Mouse (Mus musculus): Measurements from ENCODE around the gene Vmo1. TPM values are rescaled to one million over a fixed set of nuclear protein-coding genes. Genes with fewer than 3 reads are reported as not detected.

Vmo1 gene
- total RNA-seq (2014; rRNA removed), result not detected in 2 replicates
- polyA plus RNA-seq (2015; fragmentation: Nextera tagmentation; extraction: Ambion mirVana), result 0.24 TPM in 1 of 2 replicates, not detected in the other

DNA sequence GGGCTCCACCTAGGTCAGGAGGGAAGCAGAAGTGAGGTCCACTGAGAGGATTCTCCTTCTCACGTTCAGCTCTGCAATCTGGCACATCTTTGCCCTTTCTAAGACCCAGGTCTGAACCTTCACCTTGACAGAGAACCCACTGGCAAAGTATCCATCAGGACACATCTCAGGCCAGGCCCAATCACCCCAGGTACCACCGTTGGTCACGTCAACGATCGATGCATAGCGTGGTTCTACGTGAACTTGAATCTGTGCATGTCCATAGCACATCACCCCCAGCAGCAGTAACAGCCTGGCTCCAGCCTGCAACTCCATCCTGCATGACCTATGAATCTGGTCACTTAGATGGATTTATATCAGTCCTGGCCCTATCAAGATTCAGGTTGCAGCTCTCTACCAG, at the start of gene Vmo1:
Gene Vmo1 (minus strand): TSS at position 329 of the 400 bp plus-strand sequence.
- DNase-seq (no peak), ATAC-seq (no peak)
- Histone ChIP-seq H3K4me1 (ENCODE audit: insufficient read depth) (no peaks in the 10 kb centered on the region), H3K4me3 (ENCODE audit: low read depth, low read length) (no peak within 1 kb of the TSS), H3K9ac (no peak within 1 kb of the TSS), H3K4me2 (ENCODE audit: low read depth) (no peak within 1 kb of the TSS), H3K27me3 (ENCODE audit: insufficient read depth, low read length) (no peaks in the 10 kb centered on the region), H3K9me3 (ENCODE audit: low read length) (no peaks in the 10 kb centered on the region), H3K27ac (ENCODE audit: low read depth, low read length) (no peak within 1 kb of the TSS), H3K36me3 (ENCODE audit: insufficient read depth) (no peaks in the 10 kb centered on the region)
- 90% methylated on average over 7 of the region's 7 CpGs for WGBS
- no peak for TF ChIP-seq CTCF (IDR thresholded peaks at IDR 0.05; ENCODE audit: low read depth)

DNA sequence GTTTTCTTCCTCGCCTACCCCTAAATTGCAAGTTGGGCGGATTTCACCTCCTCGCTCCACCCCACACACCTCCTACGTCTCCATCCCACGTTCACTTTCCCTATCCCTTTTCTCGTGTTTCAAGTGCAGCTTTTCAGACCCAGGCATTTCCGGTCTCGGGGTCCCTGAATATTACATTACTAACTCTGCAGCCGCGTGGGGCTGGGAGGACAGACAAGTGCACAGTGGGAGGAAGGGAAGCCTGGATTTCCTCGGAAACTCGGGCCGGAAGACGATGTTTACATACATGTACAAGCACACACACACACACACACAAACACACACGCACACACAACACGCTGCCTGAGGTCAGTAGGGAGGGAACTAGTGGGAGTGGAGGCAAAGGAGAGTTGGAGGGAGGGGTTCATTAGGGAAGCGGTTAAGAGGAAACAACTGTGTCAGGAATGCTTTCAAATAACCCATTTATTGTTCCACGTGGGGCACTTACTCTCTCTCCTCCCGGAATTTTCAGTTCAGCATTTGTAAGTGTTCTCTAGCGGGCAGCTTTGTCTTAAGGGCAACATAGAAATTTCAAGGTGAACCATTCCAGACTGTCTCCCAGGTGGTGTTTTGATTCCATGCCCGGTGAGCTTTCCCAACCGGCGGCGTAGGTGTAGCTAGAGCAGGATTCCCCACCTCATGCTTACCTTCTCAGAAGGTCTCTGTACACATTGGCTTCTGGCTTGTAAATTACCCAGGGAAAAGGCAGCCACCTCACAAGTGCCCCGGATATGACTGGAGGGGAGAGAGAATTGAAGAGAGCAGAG, 49.3 kb upstream of the Vmo1 start:
- no peaks in the 10 kb centered on the region for H3K27me3 ChIP-seq (ENCODE audit: insufficient read depth, low read length)
- no peak for ATAC-seq
- H3K4me2 ChIP-seq (ENCODE audit: low read depth), result peak overlapping the region; percentile 85
- peak overlapping the region; percentile 92 for H3K9ac ChIP-seq
- H3K27ac ChIP-seq (ENCODE audit: low read depth, low read length), result no peak overlapping the region
- 0 out of 2 replicates have a peak, but pooled peaks cover 3% of the 10 kb centered on the region for H3K36me3 ChIP-seq (ENCODE audit: insufficient read depth)
- H3K4me1 ChIP-seq (ENCODE audit: insufficient read depth), result peaks cover 20% of the 10 kb centered on the region; the same call in 1 of the 2 replicates
- DNase-seq, result peak; percentile 38
- peak overlapping the region; percentile 98 for H3K4me3 ChIP-seq (ENCODE audit: low read depth, low read length)
- no peaks in the 10 kb centered on the region for H3K9me3 ChIP-seq (ENCODE audit: low read length)
- TF ChIP-seq CTCF (IDR thresholded peaks at IDR 0.05; ENCODE audit: low read depth), result no peak
- 1% methylated on average over 25 of the region's 25 CpGs for WGBS

DNA sequence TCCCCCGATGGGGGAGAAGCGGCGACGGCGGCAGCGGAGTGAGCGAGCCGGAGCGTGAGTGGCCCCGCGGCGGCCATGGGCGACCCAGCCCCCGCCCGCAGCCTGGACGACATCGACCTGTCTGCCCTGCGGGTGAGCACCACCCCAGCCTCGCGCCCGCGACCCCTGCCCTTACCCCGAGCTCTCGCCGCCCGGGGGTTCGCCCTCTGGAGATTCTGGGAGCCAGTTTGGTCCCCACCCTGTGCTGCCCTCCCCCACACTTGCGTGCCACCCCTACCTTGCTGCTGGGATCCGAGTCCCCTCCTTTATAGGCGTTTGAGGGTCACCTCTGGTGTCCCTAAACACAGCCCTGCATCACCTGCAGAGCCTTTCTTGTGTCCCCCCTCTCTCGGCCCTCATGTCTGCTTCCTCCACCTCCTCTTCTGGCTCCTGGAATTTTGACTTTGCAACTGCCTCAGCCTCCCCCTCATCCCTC, 48.6 kb upstream of the Vmo1 start:
- ATAC-seq, result peak; percentile 10
- Histone ChIP-seq H3K27ac (ENCODE audit: low read depth, low read length) (peak overlapping the region; percentile 77), H3K4me3 (ENCODE audit: low read depth, low read length) (peak overlapping the region; percentile 98), H3K4me2 (ENCODE audit: low read depth) (peak overlapping the region; percentile 85), H3K27me3 (ENCODE audit: insufficient read depth, low read length) (no peaks in the 10 kb centered on the region), H3K9me3 (ENCODE audit: low read length) (no peaks in the 10 kb centered on the region), H3K36me3 (ENCODE audit: insufficient read depth) (0 out of 2 replicates have a peak, but pooled peaks cover 3% of the 10 kb centered on the region), H3K4me1 (ENCODE audit: insufficient read depth) (peaks cover 20% of the 10 kb centered on the region; the same call in 1 of the 2 replicates), H3K9ac (peak overlapping the region; percentile 92)
- no peak for TF ChIP-seq CTCF (IDR thresholded peaks at IDR 0.05; ENCODE audit: low read depth)
- DNase-seq, result no peak
- 0% methylated on average over 29 of the region's 31 CpGs for WGBS

DNA sequence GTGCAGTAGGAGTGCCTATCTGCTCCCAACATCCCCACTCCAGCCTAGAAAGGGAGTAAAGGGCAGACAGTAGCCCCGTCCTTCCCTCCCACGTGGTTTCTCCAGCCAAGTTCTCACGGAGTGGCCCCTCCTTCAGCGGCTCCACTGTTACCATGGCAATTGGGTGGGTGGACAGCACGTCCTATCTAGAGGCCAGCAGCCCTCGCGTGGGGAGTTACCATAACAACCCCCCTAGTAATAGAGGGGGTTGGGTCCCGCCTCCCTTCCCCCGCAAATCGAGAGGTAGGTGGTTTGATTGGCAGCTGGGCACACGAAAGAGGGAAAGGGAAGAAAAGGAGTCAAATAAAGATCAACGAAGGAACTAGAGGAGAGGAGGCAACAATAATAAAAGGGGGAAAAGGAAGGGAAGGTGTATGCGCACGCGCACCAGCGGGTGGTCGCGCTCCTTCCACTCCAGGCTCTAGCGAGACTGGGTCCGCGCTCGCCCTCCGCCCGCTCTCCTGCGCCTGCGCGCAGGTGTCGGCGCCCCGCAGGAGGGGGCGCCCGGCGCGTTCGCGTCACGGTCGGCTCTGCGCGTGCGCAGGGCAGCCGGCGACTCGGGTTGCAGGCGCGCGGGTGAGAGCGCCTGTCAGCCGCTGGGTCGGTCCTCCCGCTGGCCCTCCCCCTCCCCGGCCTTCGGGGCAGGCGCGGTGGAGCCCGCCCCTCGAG, 48.0 kb upstream of the Vmo1 start, which contains the start of gene Mink1:
Gene Mink1 (plus strand): TSS at position 595 of the 708 bp plus-strand sequence.
- no peaks in the 10 kb centered on the region for H3K9me3 ChIP-seq (ENCODE audit: low read length)
- H3K4me2 ChIP-seq (ENCODE audit: low read depth), result peak within 1 kb of the TSS; percentile 85
- H3K27me3 ChIP-seq (ENCODE audit: insufficient read depth, low read length), result no peaks in the 10 kb centered on the region
- peak within 1 kb of the TSS; percentile 92 for H3K9ac ChIP-seq
- H3K27ac ChIP-seq (ENCODE audit: low read depth, low read length), result peak within 1 kb of the TSS; percentile 77
- H3K36me3 ChIP-seq (ENCODE audit: insufficient read depth), result 0 out of 2 replicates have a peak, but pooled peaks cover 3% of the 10 kb centered on the region
- peak; percentile 97 for DNase-seq
- peak; percentile 93 for ATAC-seq
- TF ChIP-seq CTCF (IDR thresholded peaks at IDR 0.05; ENCODE audit: low read depth), result no peak; the same call in 1 of the 2 replicates
- peaks cover 20% of the 10 kb centered on the region; the same call in 1 of the 2 replicates for H3K4me1 ChIP-seq (ENCODE audit: insufficient read depth)
- WGBS, result under 1% methylated on average over 51 of the region's 57 CpGs
- H3K4me3 ChIP-seq (ENCODE audit: low read depth, low read length), result peak within 1 kb of the TSS; percentile 98

DNA sequence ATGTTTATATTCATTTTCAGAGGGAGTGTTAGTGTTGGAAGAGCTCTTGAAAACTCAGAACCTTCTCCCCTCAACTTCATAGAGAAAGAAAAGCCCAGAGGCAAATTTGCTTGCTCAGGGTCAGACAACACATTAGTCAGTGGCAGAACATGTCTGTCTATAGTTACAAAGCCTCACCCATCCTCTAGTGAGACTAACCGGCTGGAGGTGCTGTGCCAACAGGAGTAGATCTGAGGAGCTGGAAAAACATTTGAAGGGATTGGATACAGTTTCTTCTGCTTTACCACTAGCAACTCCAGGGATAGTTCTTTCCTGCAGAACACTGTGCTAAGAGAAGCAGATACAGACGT, 47.5 kb upstream of the Vmo1 start:
- H3K9me3 ChIP-seq (ENCODE audit: low read length), result no peaks in the 10 kb centered on the region
- H3K36me3 ChIP-seq (ENCODE audit: insufficient read depth), result 0 out of 2 replicates have a peak, but pooled peaks cover under 1% of the 10 kb centered on the region
- peak overlapping the region; percentile 98 for H3K4me3 ChIP-seq (ENCODE audit: low read depth, low read length)
- no peak; the same call in 1 of the 2 replicates for TF ChIP-seq CTCF (IDR thresholded peaks at IDR 0.05; ENCODE audit: low read depth)
- peak overlapping the region; percentile 85 for H3K4me2 ChIP-seq (ENCODE audit: low read depth)
- H3K9ac ChIP-seq, result peak overlapping the region; percentile 92
- 2% methylated on average over 2 of the region's 2 CpGs for WGBS
- peaks cover 20% of the 10 kb centered on the region; the same call in 1 of the 2 replicates for H3K4me1 ChIP-seq (ENCODE audit: insufficient read depth)
- DNase-seq (no peak), ATAC-seq (no peak)
- no peaks in the 10 kb centered on the region for H3K27me3 ChIP-seq (ENCODE audit: insufficient read depth, low read length)
- H3K27ac ChIP-seq (ENCODE audit: low read depth, low read length), result peak overlapping the region; percentile 77

DNA sequence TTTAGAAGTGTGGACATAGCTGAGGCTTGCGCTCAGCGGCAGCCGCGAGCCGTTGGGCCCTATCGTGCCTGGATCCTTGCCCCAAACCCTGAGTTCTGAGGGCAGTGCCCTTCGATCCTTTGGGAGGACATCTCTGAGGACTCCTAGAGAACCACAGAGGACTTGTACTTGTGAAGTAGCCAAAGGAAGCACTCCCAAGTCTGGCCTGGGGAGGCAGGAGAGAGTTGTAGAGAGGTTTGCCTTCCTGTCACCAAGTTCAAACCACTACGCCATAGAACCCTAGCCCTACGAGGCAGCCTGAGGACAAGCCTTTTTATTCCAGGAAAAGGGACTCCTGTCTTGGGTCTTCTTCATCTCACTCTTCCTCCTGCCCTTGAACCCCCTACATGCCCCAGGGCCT, 43.1 kb upstream of the Vmo1 start:
- WGBS, result 90% methylated on average over 9 of the region's 9 CpGs
- no peak for DNase-seq
- no peak overlapping the region for H3K9ac ChIP-seq
- no peaks in the 10 kb centered on the region for H3K9me3 ChIP-seq (ENCODE audit: low read length)
- no peak for ATAC-seq
- no peak for TF ChIP-seq CTCF (IDR thresholded peaks at IDR 0.05; ENCODE audit: low read depth)
- no peak overlapping the region for H3K4me3 ChIP-seq (ENCODE audit: low read depth, low read length)
- no peak overlapping the region for H3K27ac ChIP-seq (ENCODE audit: low read depth, low read length)
- H3K4me2 ChIP-seq (ENCODE audit: low read depth), result no peak overlapping the region
- no peaks in the 10 kb centered on the region for H3K4me1 ChIP-seq (ENCODE audit: insufficient read depth)
- no peaks in the 10 kb centered on the region for H3K36me3 ChIP-seq (ENCODE audit: insufficient read depth)
- no peaks in the 10 kb centered on the region for H3K27me3 ChIP-seq (ENCODE audit: insufficient read depth, low read length)
